8 mouse cellular contexts compared by ENCODE assay signal in the genomic region with DNA sequence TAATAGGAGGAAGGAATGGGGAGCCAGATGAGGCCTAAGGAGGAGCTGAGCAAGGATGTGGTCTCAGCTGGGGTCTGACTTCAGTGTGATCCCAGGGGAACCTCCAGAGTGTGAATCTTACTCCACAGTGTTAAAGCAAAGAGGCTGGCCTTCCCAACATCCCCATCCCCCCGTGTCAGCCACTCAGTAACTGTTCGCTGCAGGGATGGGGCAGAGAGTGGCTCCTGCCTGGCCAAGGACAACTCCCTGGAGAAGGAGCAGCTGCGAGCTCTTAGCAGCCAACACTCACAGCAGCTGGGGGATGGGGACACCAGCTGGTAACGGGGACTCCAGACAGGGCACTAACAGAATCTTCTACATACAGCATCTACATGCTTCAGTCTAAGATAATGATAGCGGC. TPM values are rescaled to one million over a fixed set of nuclear protein-coding genes. Genes with fewer than 3 reads are reported as not detected.
DNase-seq lines count a peak whose midpoint lies in the region; ATAC-seq lines count a peak whose summit lies in the region.

No protein-coding gene starts in this region.

- peaks cover 14% of the 10 kb centered on the region for H3K36me3 ChIP-seq in forebrain, embryonic 12.5 days (replicated peaks)
- H3K36me3 ChIP-seq in midbrain, embryonic 15.5 days (replicated peaks) = no peaks in the 10 kb centered on the region

- peak; percentile 41 for DNase-seq in kidney, postnatal 14 days
- DNase-seq in kidney, adult 18-20 months = no peak
- peak; percentile 55 to 70 for DNase-seq in heart, postnatal 14 days
- DNase-seq in left cerebral cortex, adult 8-10 months (ENCODE audit: low spot score in 2 of 2) = no peak

- H3K4me2 ChIP-seq in forebrain, embryonic 12.5 days = no peak overlapping the region
- H3K4me2 ChIP-seq in midbrain, embryonic 15.5 days = no peak overlapping the region

- H3K9me3 ChIP-seq in forebrain, embryonic 12.5 days = no peaks in the 10 kb centered on the region
- no peaks in the 10 kb centered on the region for H3K9me3 ChIP-seq in midbrain, embryonic 15.5 days

- H3K27me3 ChIP-seq in forebrain, embryonic 12.5 days = peaks cover 14% of the 10 kb centered on the region
- H3K27me3 ChIP-seq in midbrain, embryonic 15.5 days (replicated peaks) = no peaks in the 10 kb centered on the region

- no peak overlapping the region for H3K27ac ChIP-seq in forebrain, embryonic 12.5 days
- H3K27ac ChIP-seq in midbrain, embryonic 15.5 days = no peak overlapping the region

- H3K4me3 ChIP-seq in forebrain, embryonic 12.5 days (replicated peaks) = no peak overlapping the region
- no peak overlapping the region for H3K4me3 ChIP-seq in midbrain, embryonic 15.5 days

- ATAC-seq in forebrain, embryonic 12.5 days (ENCODE audit: low FRiP score) = peak; percentile 67
- peak; percentile 68 for ATAC-seq in midbrain, embryonic 15.5 days (replicated peaks)
- no peak for ATAC-seq in inflammation-experienced regulatory T-cells, adult 6 months
- no peak for ATAC-seq in cerebellum, adult (ENCODE audit: insufficient number of reproducible peaks, low FRiP score, low TSS enrichment)

- no peak overlapping the region for H3K9ac ChIP-seq in forebrain, embryonic 12.5 days
- H3K9ac ChIP-seq in midbrain, embryonic 15.5 days = no peak overlapping the region

- 35% methylated on average over 5 of the region's 5 CpGs for WGBS in forebrain, embryonic 12.5 days
- WGBS in midbrain, embryonic 15.5 days = 27% methylated on average over 5 of the region's 5 CpGs

- intact Hi-C loops in heart, postnatal 14 days (cut with DNase I) = no loop called here

- H3K4me1 ChIP-seq in forebrain, embryonic 12.5 days = peaks cover 55% of the 10 kb centered on the region
- peaks cover 8% of the 10 kb centered on the region; the same call in 1 of the 2 replicates for H3K4me1 ChIP-seq in midbrain, embryonic 15.5 days

RNA-seq across cellular contexts. Expression of a gene that starts 15.4 kb away (rescaled TPM):
- polyA plus RNA-seq in forebrain, embryonic 12.5 days (2016; fragmentation: Nextera tagmentation; extraction: Ambion mirVana) = 20.5 and 21.2 TPM in 2 replicates
- 10 to 100 TPM; 15.7 to 16.0 TPM for total RNA-seq in heart, postnatal 14 days (2021)
- polyA plus RNA-seq in midbrain, embryonic 15.5 days (2015; fragmentation: Nextera tagmentation; extraction: Ambion mirVana) = 11.7 and 12.6 TPM in 2 replicates
- 1 to 10 TPM; 7.1 to 8.0 (median 7.5) TPM for total RNA-seq in left cerebral cortex, adult 8-10 months (2022)
- polyA plus RNA-seq in inflammation-experienced regulatory T-cells, adult 6 months (2017; shearing (Covaris generic)) = under 1 TPM; 0.13 to 0.86 (median 0.77) TPM

Comparison
In these comparisons a context has a peak if more than half of its experiments do, and no peak if none do; other contexts are left out.
1. DNase-seq: peak in kidney, postnatal 14 days (single experiment) and heart, postnatal 14 days (2 of 2); none in kidney, adult 18-20 months (single experiment) and left cerebral cortex, adult 8-10 months (0 of 2).
2. ATAC-seq: peak in forebrain, embryonic 12.5 days (single experiment) and midbrain, embryonic 15.5 days (single experiment); none in inflammation-experienced regulatory T-cells, adult 6 months (single experiment) and cerebellum, adult (single experiment).